Mouse (Mus musculus): ENCODE measurements around the gene Rnf31. TPM values are rescaled to one million over a fixed set of nuclear protein-coding genes. Genes with fewer than 3 reads are reported as not detected.
A peak's percentile ranks its signal among the peaks of the same experiment; 100 is the strongest.

Gene Rnf31
- 10 to 100 TPM; 35.5 to 47.2 TPM for polyA plus RNA-seq (2017; shearing (Covaris generic))

- peak; percentile 76 for ATAC-seq
Observed at GRCm38 (mm10) chr14:55591331-55591891, at the start of gene Rnf31. Gene Rnf31 (plus strand): TSS chr14:55591708.

GRCm38 (mm10) chr14:55542268-55542667 is 49.2 kb upstream of the Rnf31 start:
- no peak for ATAC-seq

GRCm38 (mm10) chr14:55544334-55544733 is 47.2 kb upstream of the Rnf31 start:
- no peak for ATAC-seq

GRCm38 (mm10) chr14:55550191-55550590 is 41.3 kb upstream of the Rnf31 start:
- no peak for ATAC-seq

GRCm38 (mm10) chr14:55551347-55551746 is 40.2 kb upstream of the Rnf31 start:
- ATAC-seq, result no peak

GRCm38 (mm10) chr14:55551794-55552193 is 39.7 kb upstream of the Rnf31 start:
- no peak for ATAC-seq

- ATAC-seq, result no peak
Observed at GRCm38 (mm10) chr14:55554635-55555034, 36.9 kb upstream of the Rnf31 start.

- ATAC-seq, result no peak
Observed at GRCm38 (mm10) chr14:55555788-55556187, 35.7 kb upstream of the Rnf31 start.

GRCm38 (mm10) chr14:55557003-55557402 is 34.5 kb upstream of the Rnf31 start:
- ATAC-seq, result peak; percentile 10

GRCm38 (mm10) chr14:55557587-55557986 is 33.9 kb upstream of the Rnf31 start:
- ATAC-seq, result no peak

GRCm38 (mm10) chr14:55558740-55559448 is 32.6 kb upstream of the Rnf31 start:
- no peak for ATAC-seq

GRCm38 (mm10) chr14:55559799-55560201 is 31.7 kb upstream of the Rnf31 start, which contains the start of gene Dcaf11:
Gene Dcaf11 (plus strand): TSS chr14:55560006.
- ATAC-seq, result peak; percentile 37

- peak; percentile 86 for ATAC-seq
Observed at GRCm38 (mm10) chr14:55560202-55561073, 31.1 kb upstream of the Rnf31 start, which contains the start of gene A730061H03Rik. Gene A730061H03Rik (minus strand): TSS chr14:55560406.

GRCm38 (mm10) chr14:55561860-55562259 is 29.6 kb upstream of the Rnf31 start:
- no peak for ATAC-seq

GRCm38 (mm10) chr14:55563249-55563648 is 28.3 kb upstream of the Rnf31 start:
- no peak for ATAC-seq

GRCm38 (mm10) chr14:55565748-55566147 is 25.8 kb upstream of the Rnf31 start:
- no peak for ATAC-seq

- ATAC-seq, result no peak
Observed at GRCm38 (mm10) chr14:55567496-55567895, 24.0 kb upstream of the Rnf31 start.

- no peak for ATAC-seq
Observed at GRCm38 (mm10) chr14:55570588-55570987, 20.9 kb upstream of the Rnf31 start.

GRCm38 (mm10) chr14:55571760-55572159 is 19.7 kb upstream of the Rnf31 start:
- no peak for ATAC-seq

- ATAC-seq, result no peak
Observed at GRCm38 (mm10) chr14:55575302-55575701, 16.2 kb upstream of the Rnf31 start, which contains the start of gene Fitm1. Gene Fitm1 (plus strand): TSS chr14:55575617.

- no peak for ATAC-seq
Observed at GRCm38 (mm10) chr14:55575711-55576110, 15.8 kb upstream of the Rnf31 start.

GRCm38 (mm10) chr14:55576376-55576775 is 15.1 kb upstream of the Rnf31 start:
- ATAC-seq, result no peak

All from CD4-positive, CD25-positive, alpha-beta regulatory T cell, adult 4 months (primary cell).